Mouse (Mus musculus) regulatory T cell (primary cell): ENCODE data around the gene Dapk2.

Source experiments
- in situ Hi-C: fragments of 300-600 bp; cut with MboI, MseI; formaldehyde crosslinking; loops from one replicate; pipeline ENCODE4 v1.15.1; 2025; ENCODE audit warnings: high pct_unique_total_duplicates

The Dapk2 gene

GRCm38 (mm10) chr9:66274657-66275056, 116.6 kb downstream of the Dapk2 start:
- in situ Hi-C loops: no loop called here

- in situ Hi-C loops: no loop called here
These were observed 117.4 kb downstream of the Dapk2 start for GRCm38 (mm10) chr9:66275267-66275991.

- in situ Hi-C loops: no loop called here
These were observed 118.0 kb downstream of the Dapk2 start for GRCm38 (mm10) chr9:66276062-66276461.

DNA sequence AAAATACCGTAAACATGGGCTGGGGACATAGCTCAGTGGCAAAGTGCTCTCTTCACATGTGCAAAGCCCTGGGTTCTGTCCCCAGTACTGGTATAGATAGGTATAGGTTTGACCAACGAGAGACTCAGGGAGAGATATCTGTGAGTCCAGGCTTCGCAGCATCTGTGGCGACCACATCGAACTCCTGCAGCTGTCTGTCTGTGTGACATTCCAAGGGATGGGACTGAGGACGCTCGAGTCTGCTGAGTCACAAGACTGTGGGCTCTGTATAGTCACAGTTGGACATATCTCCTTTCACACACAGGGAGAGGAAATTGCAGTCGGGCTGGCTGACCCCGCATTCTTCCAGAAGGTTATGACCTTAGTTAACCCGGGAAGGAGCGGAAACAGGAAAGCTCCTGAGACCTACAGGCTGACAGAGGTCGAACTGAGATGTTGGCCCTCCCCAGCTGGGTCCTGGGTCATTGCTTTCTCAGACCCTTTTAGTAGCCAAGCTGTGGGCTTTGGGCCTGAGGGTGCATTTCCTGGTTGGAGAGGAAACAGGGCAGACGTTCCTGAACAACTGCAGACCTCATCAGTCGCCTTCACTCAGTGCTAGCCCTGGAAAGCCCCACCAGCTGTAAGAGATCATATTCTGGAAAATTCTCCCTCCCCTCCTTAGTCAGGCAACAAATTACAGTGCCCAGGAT, 118.8 kb downstream of the Dapk2 start:
- in situ Hi-C loops: no loop called here

GRCm38 (mm10) chr9:66279647-66280046, 121.6 kb downstream of the Dapk2 start:
- in situ Hi-C loops: loop anchor here (10.0 kb wide), 1 partner anchor 65 kb away; no protein-coding TSS in a partner anchor

DNA sequence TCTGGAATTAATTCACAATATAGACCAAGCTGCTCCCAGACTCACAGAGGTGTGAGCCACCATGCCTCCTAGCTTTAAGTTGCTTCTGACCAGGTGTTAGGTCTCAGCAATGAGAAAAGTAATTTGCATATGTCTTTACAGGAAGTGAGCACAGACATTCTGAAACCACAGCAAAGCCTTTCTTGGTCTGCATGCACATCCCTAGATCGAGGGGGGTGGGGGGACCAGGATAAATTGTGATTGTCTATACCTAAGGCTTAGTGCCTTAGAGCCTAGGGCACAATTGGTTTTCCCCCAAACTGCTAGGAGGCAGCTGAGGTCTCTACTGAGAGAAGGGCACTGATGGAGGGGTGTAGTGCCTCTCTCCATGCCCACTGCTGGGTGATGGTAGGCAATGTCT, 122.5 kb downstream of the Dapk2 start:
- in situ Hi-C loops: loop anchor here (10.0 kb wide), 1 partner anchor 64 kb away; no protein-coding TSS in a partner anchor

- in situ Hi-C loops: loop anchor here (10.0 kb wide), 1 partner anchor 63 kb away; no protein-coding TSS in a partner anchor
These were observed 123.5 kb downstream of the Dapk2 start for GRCm38 (mm10) chr9:66281501-66281951.

GRCm38 (mm10) chr9:66282582-66282981, 124.6 kb downstream of the Dapk2 start:
- in situ Hi-C loops: loop anchor here (10.0 kb wide), 1 partner anchor 62 kb away; no protein-coding TSS in a partner anchor

- in situ Hi-C loops: loop anchor here (10.0 kb wide), 1 partner anchor 61 kb away; no protein-coding TSS in a partner anchor
These were observed 125.7 kb downstream of the Dapk2 start for GRCm38 (mm10) chr9:66283565-66284203.

- in situ Hi-C loops: loop anchor here (10.0 kb wide), 1 partner anchor 60 kb away; no protein-coding TSS in a partner anchor
These were observed 127.2 kb downstream of the Dapk2 start for GRCm38 (mm10) chr9:66285241-66285640.

- in situ Hi-C loops: loop anchor here (10.0 kb wide), 1 partner anchor 59 kb away; no protein-coding TSS in a partner anchor
These were observed 127.9 kb downstream of the Dapk2 start for GRCm38 (mm10) chr9:66285901-66286300.

GRCm38 (mm10) chr9:66290727-66291126, 132.7 kb downstream of the Dapk2 start:
- in situ Hi-C loops: no loop called here

DNA sequence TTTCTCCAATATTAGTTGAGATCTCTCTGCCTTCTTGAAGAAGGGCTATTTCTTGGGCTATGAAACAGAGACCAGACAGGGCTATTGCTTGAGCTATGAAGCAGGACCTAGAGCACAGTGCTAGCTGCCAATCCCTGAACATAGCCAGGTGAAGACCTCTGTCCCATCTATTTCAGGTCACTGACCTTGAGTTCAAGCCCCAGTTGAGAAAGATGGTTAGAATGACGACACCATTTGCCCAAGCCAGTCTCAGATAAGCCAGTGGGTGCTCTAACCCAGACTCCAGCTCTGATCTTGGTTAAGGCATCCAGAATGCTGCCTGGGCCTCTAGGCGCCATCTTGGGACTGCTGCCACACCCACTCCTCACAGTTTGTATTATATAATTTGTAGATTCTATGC, 135.3 kb downstream of the Dapk2 start:
- in situ Hi-C loops: no loop called here

- in situ Hi-C loops: no loop called here
These were observed 136.2 kb downstream of the Dapk2 start for GRCm38 (mm10) chr9:66294227-66294626.

DNA sequence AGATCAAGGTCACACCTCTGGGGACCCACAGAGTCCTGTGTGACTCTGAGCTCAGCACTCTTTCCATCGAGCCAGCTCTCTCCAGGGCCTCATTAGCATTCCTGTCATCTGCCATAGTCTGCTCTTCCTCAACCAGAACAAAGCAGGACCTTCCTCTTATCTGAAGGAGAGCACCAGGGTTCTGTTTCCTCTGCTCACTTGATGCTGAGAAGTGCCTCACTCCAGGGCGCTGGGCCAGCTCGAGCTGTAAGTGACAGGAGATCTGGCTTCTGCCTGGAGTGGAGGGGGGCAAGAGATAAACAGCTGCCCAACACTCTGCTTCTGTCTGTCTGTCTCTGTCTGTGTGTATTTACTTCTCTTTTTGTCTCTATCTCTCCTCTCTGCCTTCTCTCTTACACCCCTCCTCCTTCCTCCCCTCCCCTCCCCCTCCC, 137.0 kb downstream of the Dapk2 start:
- in situ Hi-C loops: no loop called here

DNA sequence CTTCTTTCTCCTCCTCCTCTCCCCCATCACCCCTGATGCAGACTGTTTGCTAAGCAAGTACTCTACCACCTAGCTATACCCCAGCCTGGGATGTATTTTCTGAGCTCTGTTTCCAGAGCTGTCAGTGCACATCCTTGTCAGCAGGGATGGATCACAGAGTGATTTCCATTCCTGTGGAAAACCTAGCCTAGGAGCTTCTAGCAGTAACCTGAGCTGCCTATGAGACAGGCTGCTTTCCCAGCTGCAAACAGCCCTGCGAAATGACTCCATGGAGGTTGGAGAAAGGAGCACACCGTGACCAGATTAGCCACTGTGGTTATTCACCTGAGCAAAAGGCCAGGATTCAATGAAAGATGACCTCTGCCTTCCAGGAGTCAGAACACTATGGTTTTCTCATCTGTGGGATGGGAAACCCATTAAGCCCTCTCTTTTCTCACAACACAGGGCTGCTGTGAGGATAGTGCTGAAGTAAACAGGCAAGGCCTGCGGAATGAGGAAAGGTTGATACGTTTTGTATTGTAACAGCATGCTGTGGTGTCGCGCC, 137.6 kb downstream of the Dapk2 start:
- in situ Hi-C loops: no loop called here

GRCm38 (mm10) chr9:66298783-66299182, 140.8 kb downstream of the Dapk2 start:
- in situ Hi-C loops: no loop called here

DNA sequence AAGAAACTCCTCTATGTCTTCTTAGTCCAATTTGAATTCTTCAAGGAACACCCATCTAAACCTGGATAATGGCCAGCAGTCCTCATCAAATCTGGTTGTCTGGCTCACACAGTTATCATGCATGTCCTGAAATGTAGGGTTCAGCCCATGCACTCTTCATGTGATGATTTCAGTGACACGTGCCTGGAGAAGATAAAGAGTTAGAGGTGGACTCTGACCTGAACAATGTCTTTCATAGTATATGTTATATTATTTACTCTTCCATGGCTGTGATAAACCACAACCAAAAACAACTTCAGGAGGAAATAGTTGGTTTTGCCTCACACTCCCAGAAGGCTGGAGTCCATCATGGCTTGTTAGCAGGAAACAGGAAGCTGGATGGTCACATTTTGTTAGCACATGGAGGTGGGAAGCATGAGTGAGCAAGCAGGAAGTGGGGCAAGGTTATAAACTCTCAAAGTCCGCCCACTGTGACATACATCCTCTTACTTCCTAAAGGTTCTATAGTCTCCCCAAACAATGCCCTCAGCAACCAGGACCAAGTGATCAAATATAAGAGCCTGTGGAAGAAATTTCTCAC, 142.5 kb downstream of the Dapk2 start:
- in situ Hi-C loops: no loop called here

GRCm38 (mm10) chr9:66304320-66305090, 146.5 kb downstream of the Dapk2 start:
- in situ Hi-C loops: no loop called here
